ENCODE assay signal across 17 mouse cellular contexts in the genomic region with DNA sequence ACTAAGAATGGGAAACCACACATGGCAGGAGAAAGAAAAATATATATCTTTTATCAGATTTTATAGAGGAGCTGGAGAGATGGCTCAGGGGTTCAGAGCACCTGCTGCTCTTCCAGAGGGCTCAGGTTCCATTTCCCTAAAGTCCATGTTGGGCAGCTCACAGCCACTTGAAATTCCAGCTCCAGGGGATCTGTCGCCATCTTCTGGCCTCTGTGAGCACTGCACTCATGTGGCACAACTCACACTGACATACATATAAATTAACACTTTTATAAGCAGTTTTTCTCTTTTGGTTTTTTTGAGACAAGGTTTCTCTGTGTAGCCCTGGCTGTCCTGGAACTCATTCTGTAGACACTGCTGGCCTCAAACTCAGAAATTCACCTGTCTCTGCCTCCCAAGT.
DNase-seq lines count a peak whose midpoint lies in the region; ATAC-seq and TF ChIP-seq lines count a peak whose summit lies in the region.
"Had no signal": no experiment of that assay in that cellular context is flagged by ENCODE, and none has a peak within 500 bp of the region (broad histone marks: within the 10 kb centered on the region; RNA-seq: fewer than 3 reads in every experiment).

No protein-coding gene starts in this region.

- whole genome bisulfite sequencing in kidney, postnatal 0 days = 55% methylated on average over 1 of the region's 1 CpGs
- 71% methylated on average over 1 of the region's 1 CpGs for WGBS in bone marrow, adult 2 months

- H3K36me3 ChIP-seq in kidney, postnatal 0 days (ENCODE audit: insufficient read depth, low read length) = no peaks in the 10 kb centered on the region
- H3K36me3 ChIP-seq: hindbrain, embryonic 15.5 days; kidney, embryonic 15.5 days; limb, embryonic 15.5 days had no signal

- ATAC-seq in kidney, postnatal 0 days (replicated peaks; ENCODE audit: low FRiP score, low read depth) = no peak
- ATAC-seq in CD4-positive, CD25-positive, alpha-beta regulatory T cell, adult 4 months = no peak
- ATAC-seq: forebrain, embryonic 13.5 days had no signal

- DNase-seq in kidney, postnatal 0 days (ENCODE audit: low spot score) = no peak
- no peak for DNase-seq in kidney, postnatal 10 days
- DNase-seq in thymus, postnatal 4 days = peak; percentile 43
- DNase-seq in thymus, postnatal 0 days (ENCODE audit: low spot score) = no peak
- no peak for DNase-seq in heart, postnatal 36 days
- DNase-seq: adrenal gland, adult 8-10 months; cerebellum, adult 8-10 months; embryo, embryonic 11 days; lung, postnatal 10 days; right cerebral cortex, postnatal 4 days; thymus, postnatal 25 days had no signal

- H3K9ac ChIP-seq in kidney, postnatal 0 days (ENCODE audit: low read depth, low read length) = no peak overlapping the region
- H3K9ac ChIP-seq: forebrain, embryonic 13.5 days; hindbrain, embryonic 15.5 days; kidney, embryonic 15.5 days; limb, embryonic 15.5 days had no signal

- H3K27me3 ChIP-seq in kidney, postnatal 0 days (ENCODE audit: insufficient read depth, low read length) = no peaks in the 10 kb centered on the region
- H3K27me3 ChIP-seq: forebrain, embryonic 13.5 days; hindbrain, embryonic 15.5 days; kidney, embryonic 15.5 days; limb, embryonic 15.5 days had no signal

- H3K27ac ChIP-seq in kidney, postnatal 0 days = no peak overlapping the region
- no peak overlapping the region for H3K27ac ChIP-seq in bone marrow, adult 2 months (ENCODE audit: control insufficient read depth, insufficient read depth, low read depth, low read length, poor library complexity)
- H3K27ac ChIP-seq: forebrain, embryonic 13.5 days; hindbrain, embryonic 15.5 days; kidney, embryonic 15.5 days; limb, embryonic 15.5 days had no signal

- peak; percentile 23; the same call in 1 of the 2 replicates for TF ChIP-seq CTCF in kidney, postnatal 0 days (IDR thresholded peaks at IDR 0.05; ENCODE audit: low read depth)
- TF ChIP-seq CTCF in bone marrow, adult 2 months (IDR thresholded peaks at IDR 0.05; ENCODE audit: control insufficient read depth, insufficient read depth, low read length) = peak; percentile 47; the same call in 1 of the 2 replicates

- H3K4me2 ChIP-seq in kidney, postnatal 0 days (ENCODE audit: low read length) = no peak overlapping the region
- H3K4me2 ChIP-seq: forebrain, embryonic 13.5 days; hindbrain, embryonic 15.5 days; kidney, embryonic 15.5 days; limb, embryonic 15.5 days had no signal

- intact Hi-C loops in heart, postnatal 36 days (cut with DNase I) = no loop called here

- H3K9me3 ChIP-seq in kidney, postnatal 0 days (replicated peaks; ENCODE audit: low read length) = no peaks in the 10 kb centered on the region
- H3K9me3 ChIP-seq: forebrain, embryonic 13.5 days; hindbrain, embryonic 15.5 days; kidney, embryonic 15.5 days; limb, embryonic 15.5 days had no signal

- no peak for TF ChIP-seq POLR2A in bone marrow, adult 2 months (IDR thresholded peaks at IDR 0.05; ENCODE audit: borderline replicate concordance, control insufficient read depth, low read depth, low read length)

- H3K4me3 ChIP-seq in kidney, postnatal 0 days (replicated peaks; ENCODE audit: low read depth, low read length) = no peak overlapping the region
- H3K4me3 ChIP-seq in bone marrow, adult 2 months (replicated peaks; ENCODE audit: control insufficient read depth, low read depth, low read length) = no peak overlapping the region
- H3K4me3 ChIP-seq: forebrain, embryonic 13.5 days; hindbrain, embryonic 15.5 days; kidney, embryonic 15.5 days; limb, embryonic 15.5 days had no signal

- no peaks in the 10 kb centered on the region for H3K4me1 ChIP-seq in kidney, postnatal 0 days (replicated peaks; ENCODE audit: insufficient read depth, low read length)
- no peaks in the 10 kb centered on the region for H3K4me1 ChIP-seq in bone marrow, adult 2 months (ENCODE audit: control insufficient read depth, insufficient read depth, low read length)
- H3K4me1 ChIP-seq: hindbrain, embryonic 15.5 days; kidney, embryonic 15.5 days; limb, embryonic 15.5 days had no signal
